7 mouse cellular contexts compared by ENCODE assay signal in genomic region chr19:56821798-56822447, GRCm38 (mm10). TPM values are rescaled to one million over a fixed set of nuclear protein-coding genes. Genes with fewer than 3 reads are reported as not detected.
DNase-seq lines count a peak whose midpoint lies in the region; ATAC-seq lines count a peak whose summit lies in the region.

TSS of gene Ccdc186 (minus strand) at chr19:56822190.

- H3K9ac ChIP-seq in intestine, embryonic 15.5 days, result peak within 1 kb of the TSS; percentile 71

- peak; percentile 96 to 97 for DNase-seq in adrenal gland, adult 18-20 months (ENCODE audit: low spot score in 2 of 2)
- DNase-seq in embryo, embryonic 11 days, result peak; percentile 100
- peak; percentile 92 for DNase-seq in gastrocnemius, postnatal 25 days
- peak; percentile 98 for DNase-seq in left cerebral cortex, postnatal 25 days (ENCODE audit: low spot score in 2 of 2)
- peak; percentile 96 for DNase-seq in midbrain, embryonic 10.5 days (ENCODE audit: low spot score)
- peak; percentile 96 for DNase-seq in right cerebral cortex, postnatal 4 days

- peak; percentile 99 for ATAC-seq in intestine, embryonic 15.5 days

- intact Hi-C loops in left cerebral cortex, postnatal 25 days (cut with DNase I), result loop anchor here (5.0 to 10.0 kb wide), 2 partner anchors 85 to 183 kb away; partner anchors contain the start of gene Afap1l2

- H3K27ac ChIP-seq in intestine, embryonic 15.5 days, result peak within 1 kb of the TSS; percentile 81
- peak within 1 kb of the TSS; percentile 93 for H3K27ac ChIP-seq in midbrain, embryonic 10.5 days (replicated peaks)

- WGBS in intestine, embryonic 15.5 days, result under 1% methylated on average over 79 of the region's 79 CpGs
- under 1% methylated on average over 79 of the region's 79 CpGs for WGBS in midbrain, embryonic 10.5 days

- peak within 1 kb of the TSS; percentile 74 for H3K4me2 ChIP-seq in intestine, embryonic 15.5 days (replicated peaks)

- peak within 1 kb of the TSS; percentile 78 for H3K4me3 ChIP-seq in intestine, embryonic 15.5 days (replicated peaks)
- H3K4me3 ChIP-seq in midbrain, embryonic 10.5 days, result peak within 1 kb of the TSS; percentile 99

- no peaks in the 10 kb centered on the region for H3K9me3 ChIP-seq in intestine, embryonic 15.5 days
- no peaks in the 10 kb centered on the region; the same call in 1 of the 2 replicates for H3K9me3 ChIP-seq in midbrain, embryonic 10.5 days (replicated peaks)

- 0 out of 2 replicates have a peak, but pooled peaks cover 3% of the 10 kb centered on the region for H3K27me3 ChIP-seq in intestine, embryonic 15.5 days (replicated peaks)
- H3K27me3 ChIP-seq in midbrain, embryonic 10.5 days (ENCODE audit: low read depth, poor library complexity, severe bottlenecking), result peaks cover 38% of the 10 kb centered on the region

- H3K36me3 ChIP-seq in intestine, embryonic 15.5 days, result no peaks in the 10 kb centered on the region
- 0 out of 2 replicates have a peak, but pooled peaks cover 4% of the 10 kb centered on the region for H3K36me3 ChIP-seq in midbrain, embryonic 10.5 days

- peaks cover 23% of the 10 kb centered on the region for H3K4me1 ChIP-seq in intestine, embryonic 15.5 days (replicated peaks)
- peaks cover 26% of the 10 kb centered on the region for H3K4me1 ChIP-seq in midbrain, embryonic 10.5 days

RNA-seq across cellular contexts. Expression of gene Ccdc186, which starts in this region (rescaled TPM):
- total RNA-seq in adrenal gland, adult 18-20 months (2021), result 10 to 100 TPM; 28.7 to 30.8 TPM
- total RNA-seq in gastrocnemius, postnatal 25 days (2021), result 10 to 100 TPM; 18.8 to 19.2 TPM
- 15.6 and 19.2 TPM in 2 replicates for polyA plus RNA-seq in intestine, embryonic 15.5 days (2015; fragmentation: Nextera tagmentation; extraction: Ambion mirVana)
- total RNA-seq in left cerebral cortex, postnatal 25 days (2021), result 10 to 100 TPM; 52.1 to 56.0 TPM
- 15.4 and 17.6 TPM in 2 replicates for polyA plus RNA-seq in midbrain, embryonic 10.5 days (2016; fragmentation: Nextera tagmentation; extraction: Ambion mirVana)

Comparison
In these comparisons a context has a peak if more than half of its experiments do, and no peak if none do; other contexts are left out.
1. Peak in every context shown above with its lines: DNase-seq, ATAC-seq, H3K4me3 ChIP-seq and H3K27ac ChIP-seq.